Mouse (Mus musculus): ENCODE data around the gene Mus81. TPM values are rescaled to one million over a fixed set of nuclear protein-coding genes. Genes with fewer than 3 reads are reported as not detected.
"Not testable (repeated sequence)": the region's sequence is repeated elsewhere in the genome, so short reads cannot be mapped to it uniquely, and the experiment has no call there.

Mus81 gene
- polyA plus RNA-seq, 1 experiment from 2014 or later, result 46.6 TPM

DNA sequence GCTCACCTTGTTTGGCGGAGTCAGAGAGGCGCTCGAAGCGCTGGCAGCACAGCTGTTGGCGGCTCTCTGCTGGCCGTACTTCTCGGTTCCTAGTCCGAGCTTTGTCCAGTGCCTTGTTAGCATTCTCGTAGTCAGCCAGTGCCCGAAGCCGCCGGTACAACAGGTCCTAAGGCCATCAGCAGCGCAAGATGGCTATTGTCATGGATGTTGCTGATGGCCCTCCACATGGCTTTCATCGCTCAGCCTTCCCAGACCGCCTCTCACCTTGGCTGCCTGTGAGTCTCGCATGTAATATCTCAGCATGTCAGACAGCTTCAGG, 7.8 kb upstream of the Mus81 start:
- no peak for ATAC-seq (ENCODE audit: insufficient number of reproducible peaks, insufficient read depth, low FRiP score, low read depth)
- Histone ChIP-seq H3K27ac (ENCODE audit: low read length) (no peak overlapping the region), H3K4me3 (ENCODE audit: low read depth, low read length) (no peak overlapping the region), H3K9me3 (ENCODE audit: control insufficient read depth, low read depth, low read length) (no peaks in the 10 kb centered on the region), H3K4me2 (replicated peaks; ENCODE audit: low read depth, low read length) (no peak overlapping the region), H3K4me1 (ENCODE audit: control insufficient read depth, insufficient read depth, low read length) (0 out of 2 replicates have a peak, but pooled peaks cover 2% of the 10 kb centered on the region), H3K9ac (replicated peaks; ENCODE audit: low read depth, low read length) (no peak overlapping the region), H3K36me3 (ENCODE audit: control insufficient read depth, insufficient read depth, low read length) (peaks cover 41% of the 10 kb centered on the region), H3K27me3 (ENCODE audit: control insufficient read depth, insufficient read depth, low read length) (no peaks in the 10 kb centered on the region)
- 85% methylated on average over 16 of the region's 16 CpGs for WGBS

DNA sequence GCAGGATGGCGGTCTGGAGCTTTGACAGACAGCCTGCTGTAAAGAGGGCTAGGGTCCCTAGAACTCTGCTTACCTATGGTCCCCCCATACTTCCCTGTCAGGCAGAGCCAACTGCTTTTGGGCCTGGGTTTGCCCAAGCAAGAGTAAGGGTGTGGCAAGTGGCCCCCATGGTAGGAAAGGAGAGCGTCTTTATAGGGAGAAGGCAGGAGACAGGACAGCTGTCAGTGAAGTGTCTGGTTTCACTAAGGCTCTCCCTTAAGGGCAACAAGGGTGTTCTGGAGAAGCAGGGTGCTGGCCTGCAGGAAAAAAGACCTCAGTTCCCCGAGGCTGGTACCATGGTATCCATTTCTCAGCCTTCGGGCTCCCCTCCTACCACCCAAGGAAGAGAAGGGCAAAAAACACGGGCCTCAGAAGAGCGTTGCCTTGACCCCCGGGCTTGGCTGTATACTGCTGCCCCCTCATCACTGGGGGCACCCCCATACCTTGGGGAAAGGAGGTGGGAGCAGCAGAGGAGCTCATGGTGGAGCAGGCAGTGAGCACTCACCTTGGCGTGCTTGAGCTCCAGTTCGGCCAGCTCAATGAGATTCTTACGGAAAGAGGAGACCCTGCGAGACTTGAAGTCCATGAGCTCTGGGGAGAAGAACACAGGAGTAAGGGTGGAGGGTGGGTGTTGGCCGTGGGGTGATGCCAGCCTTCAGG, 7.3 kb upstream of the Mus81 start:
- no peak for ATAC-seq (ENCODE audit: insufficient number of reproducible peaks, insufficient read depth, low FRiP score, low read depth)
- no peak overlapping the region for H3K4me2 ChIP-seq (replicated peaks; ENCODE audit: low read depth, low read length)
- no peaks in the 10 kb centered on the region for H3K9me3 ChIP-seq (ENCODE audit: control insufficient read depth, low read depth, low read length)
- H3K9ac ChIP-seq (replicated peaks; ENCODE audit: low read depth, low read length), result no peak overlapping the region
- H3K36me3 ChIP-seq (ENCODE audit: control insufficient read depth, insufficient read depth, low read length), result peaks cover 41% of the 10 kb centered on the region
- 74% methylated on average over 12 of the region's 12 CpGs for WGBS
- H3K27ac ChIP-seq (ENCODE audit: low read length), result no peak overlapping the region
- no peaks in the 10 kb centered on the region for H3K27me3 ChIP-seq (ENCODE audit: control insufficient read depth, insufficient read depth, low read length)
- 0 out of 2 replicates have a peak, but pooled peaks cover 2% of the 10 kb centered on the region for H3K4me1 ChIP-seq (ENCODE audit: control insufficient read depth, insufficient read depth, low read length)
- H3K4me3 ChIP-seq (ENCODE audit: low read depth, low read length), result no peak overlapping the region

- Histone ChIP-seq H3K4me3 (ENCODE audit: low read depth, low read length) (no peak overlapping the region), H3K4me1 (ENCODE audit: control insufficient read depth, insufficient read depth, low read length) (0 out of 2 replicates have a peak, but pooled peaks cover 6% of the 10 kb centered on the region), H3K36me3 (ENCODE audit: control insufficient read depth, insufficient read depth, low read length) (peaks cover 41% of the 10 kb centered on the region), H3K27ac (ENCODE audit: low read length) (no peak overlapping the region), H3K9ac (replicated peaks; ENCODE audit: low read depth, low read length) (no peak overlapping the region), H3K9me3 (ENCODE audit: control insufficient read depth, low read depth, low read length) (no peaks in the 10 kb centered on the region), H3K4me2 (replicated peaks; ENCODE audit: low read depth, low read length) (no peak overlapping the region), H3K27me3 (ENCODE audit: control insufficient read depth, insufficient read depth, low read length) (no peaks in the 10 kb centered on the region)
- no peak for ATAC-seq (ENCODE audit: insufficient number of reproducible peaks, insufficient read depth, low FRiP score, low read depth)
- 82% methylated on average over 3 of the region's 3 CpGs for WGBS
Measured at GRCm38 (mm10) chr19:5494314-5494713, 6.1 kb upstream of the Mus81 start.

GRCm38 (mm10) chr19:5493301-5493721, 5.1 kb upstream of the Mus81 start:
- not testable (repeated sequence) for H3K9me3 ChIP-seq (ENCODE audit: control insufficient read depth, low read depth, low read length); H3K27me3 ChIP-seq (ENCODE audit: control insufficient read depth, insufficient read depth, low read length); H3K27ac ChIP-seq (ENCODE audit: low read length); H3K4me2 ChIP-seq (replicated peaks; ENCODE audit: low read depth, low read length); H3K9ac ChIP-seq (replicated peaks; ENCODE audit: low read depth, low read length); ATAC-seq (ENCODE audit: insufficient number of reproducible peaks, insufficient read depth, low FRiP score, low read depth); H3K4me3 ChIP-seq (ENCODE audit: low read depth, low read length)
- Histone ChIP-seq H3K36me3 (ENCODE audit: control insufficient read depth, insufficient read depth, low read length) (peaks cover 41% of the 10 kb centered on the region), H3K4me1 (ENCODE audit: control insufficient read depth, insufficient read depth, low read length) (0 out of 2 replicates have a peak, but pooled peaks cover 11% of the 10 kb centered on the region)
- 75% methylated on average over 9 of the region's 9 CpGs for WGBS

DNA sequence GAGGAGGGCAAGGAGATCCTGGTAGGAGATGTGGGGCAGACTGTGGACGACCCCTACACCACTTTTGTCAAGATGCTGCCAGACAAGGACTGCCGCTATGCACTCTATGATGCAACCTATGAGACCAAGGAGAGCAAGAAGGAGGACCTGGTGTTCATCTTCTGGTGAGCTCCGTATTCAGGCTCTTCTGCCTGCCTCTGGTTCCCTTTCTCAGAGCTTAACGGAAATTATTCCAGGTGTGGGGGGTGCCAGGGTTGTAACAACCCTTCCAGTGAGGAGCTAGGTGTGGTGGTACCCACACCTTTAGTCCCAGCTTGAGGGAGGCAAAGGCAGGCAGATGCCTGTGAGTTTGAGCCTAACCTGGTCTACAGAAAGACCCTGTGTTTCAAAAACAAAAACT, 4.4 kb upstream of the Mus81 start:
- Histone ChIP-seq H3K27me3 (ENCODE audit: control insufficient read depth, insufficient read depth, low read length) (no peaks in the 10 kb centered on the region), H3K9me3 (ENCODE audit: control insufficient read depth, low read depth, low read length) (no peaks in the 10 kb centered on the region), H3K36me3 (ENCODE audit: control insufficient read depth, insufficient read depth, low read length) (peaks cover 41% of the 10 kb centered on the region), H3K4me3 (ENCODE audit: low read depth, low read length) (no peak overlapping the region), H3K27ac (ENCODE audit: low read length) (no peak overlapping the region), H3K4me2 (replicated peaks; ENCODE audit: low read depth, low read length) (no peak overlapping the region), H3K9ac (replicated peaks; ENCODE audit: low read depth, low read length) (no peak overlapping the region), H3K4me1 (ENCODE audit: control insufficient read depth, insufficient read depth, low read length) (0 out of 2 replicates have a peak, but pooled peaks cover 11% of the 10 kb centered on the region)
- WGBS, result 84% methylated on average over 4 of the region's 4 CpGs
- ATAC-seq (ENCODE audit: insufficient number of reproducible peaks, insufficient read depth, low FRiP score, low read depth), result no peak

GRCm38 (mm10) chr19:5490898-5491708, 2.9 kb upstream of the Mus81 start:
- no peaks in the 10 kb centered on the region for H3K9me3 ChIP-seq (ENCODE audit: control insufficient read depth, low read depth, low read length)
- no peak for ATAC-seq (ENCODE audit: insufficient number of reproducible peaks, insufficient read depth, low FRiP score, low read depth)
- peaks cover 20% of the 10 kb centered on the region for H3K4me1 ChIP-seq (ENCODE audit: control insufficient read depth, insufficient read depth, low read length)
- no peaks in the 10 kb centered on the region for H3K27me3 ChIP-seq (ENCODE audit: control insufficient read depth, insufficient read depth, low read length)
- peak overlapping the region; percentile 99 for H3K27ac ChIP-seq (ENCODE audit: low read length)
- H3K9ac ChIP-seq (replicated peaks; ENCODE audit: low read depth, low read length), result peak overlapping the region; percentile 97
- WGBS, result under 1% methylated on average over 59 of the region's 59 CpGs
- peak overlapping the region; percentile 99 for H3K4me3 ChIP-seq (ENCODE audit: low read depth, low read length)
- peaks cover 33% of the 10 kb centered on the region for H3K36me3 ChIP-seq (ENCODE audit: control insufficient read depth, insufficient read depth, low read length)
- H3K4me2 ChIP-seq (replicated peaks; ENCODE audit: low read depth, low read length), result peak overlapping the region; percentile 61

GRCm38 (mm10) chr19:5490313-5490897, 2.2 kb upstream of the Mus81 start, which contains the start of gene Cfl1:
Gene Cfl1 (plus strand): TSS chr19:5490455.
- peaks cover 20% of the 10 kb centered on the region for H3K4me1 ChIP-seq (ENCODE audit: control insufficient read depth, insufficient read depth, low read length)

GRCm38 (mm10) chr19:5489721-5490120, 1.5 kb upstream of the Mus81 start:
- not testable (repeated sequence) for H3K9ac ChIP-seq (replicated peaks; ENCODE audit: low read depth, low read length); H3K27me3 ChIP-seq (ENCODE audit: control insufficient read depth, insufficient read depth, low read length); H3K9me3 ChIP-seq (ENCODE audit: control insufficient read depth, low read depth, low read length); ATAC-seq (ENCODE audit: insufficient number of reproducible peaks, insufficient read depth, low FRiP score, low read depth)
- Histone ChIP-seq H3K4me3 (ENCODE audit: low read depth, low read length) (peak overlapping the region; percentile 47; the same call in 1 of the 2 replicates), H3K36me3 (ENCODE audit: control insufficient read depth, insufficient read depth, low read length) (peaks cover 34% of the 10 kb centered on the region), H3K4me2 (replicated peaks; ENCODE audit: low read depth, low read length) (peak overlapping the region; percentile 51; the same call in 1 of the 2 replicates), H3K4me1 (ENCODE audit: control insufficient read depth, insufficient read depth, low read length) (peaks cover 20% of the 10 kb centered on the region), H3K27ac (ENCODE audit: low read length) (peak overlapping the region; percentile 99)
- WGBS, result 51% methylated on average over 10 of the region's 10 CpGs

More at GRCm38 (mm10) chr19:5490313-5490897, 2.2 kb upstream of the Mus81 start, which contains the start of gene Cfl1:
- Histone ChIP-seq H3K27ac (ENCODE audit: low read length) (peak within 1 kb of the TSS; percentile 99), H3K4me3 (ENCODE audit: low read depth, low read length) (peak within 1 kb of the TSS; percentile 99), H3K36me3 (ENCODE audit: control insufficient read depth, insufficient read depth, low read length) (peaks cover 33% of the 10 kb centered on the region), H3K9me3 (ENCODE audit: control insufficient read depth, low read depth, low read length) (no peaks in the 10 kb centered on the region), H3K4me2 (replicated peaks; ENCODE audit: low read depth, low read length) (peak within 1 kb of the TSS; percentile 61), H3K9ac (replicated peaks; ENCODE audit: low read depth, low read length) (peak within 1 kb of the TSS; percentile 97), H3K27me3 (ENCODE audit: control insufficient read depth, insufficient read depth, low read length) (no peaks in the 10 kb centered on the region)
- WGBS, result under 1% methylated on average over 57 of the region's 62 CpGs
- peak; percentile 70 for ATAC-seq (ENCODE audit: insufficient number of reproducible peaks, insufficient read depth, low FRiP score, low read depth)

All from stomach, embryonic 14.5 days (tissue).